Mouse (Mus musculus) erythroblast, adult 5-6 weeks (primary cell): ENCODE measurements around the gene Akap2. TPM values are rescaled to one million over a fixed set of nuclear protein-coding genes. Genes with fewer than 3 reads are reported as not detected.

ENCODE experiments used
- ATAC-seq: replicated peaks from 2 replicates; pipeline ENCODE4 v1.8.0; 2016; ENCODE audit warnings: moderate number of reproducible peaks, mild to moderate bottlenecking, moderate TSS enrichment, inconsistent platforms; ENCODE audit not compliant: poor library complexity, low FRiP score, severe bottlenecking
- total RNA-seq, 2 experiments: library from RNA; stranded (forward) in 1 of 2; stranded (reverse) in 1 of 2; fragments of 150-400 nt in 1 of 2; fragments of 200-764, 138-1000 nt in 1 of 2; gene quantifications; 2 replicates each; pipeline versions ENCODE4 v1.2.3 to v1.2.4; 2015 to 2017; ENCODE audit warnings: low replicate concordance in 2 of 2

Gene Akap2
- total RNA-seq, 2 experiments from 2014 or later, result not detected

DNA sequence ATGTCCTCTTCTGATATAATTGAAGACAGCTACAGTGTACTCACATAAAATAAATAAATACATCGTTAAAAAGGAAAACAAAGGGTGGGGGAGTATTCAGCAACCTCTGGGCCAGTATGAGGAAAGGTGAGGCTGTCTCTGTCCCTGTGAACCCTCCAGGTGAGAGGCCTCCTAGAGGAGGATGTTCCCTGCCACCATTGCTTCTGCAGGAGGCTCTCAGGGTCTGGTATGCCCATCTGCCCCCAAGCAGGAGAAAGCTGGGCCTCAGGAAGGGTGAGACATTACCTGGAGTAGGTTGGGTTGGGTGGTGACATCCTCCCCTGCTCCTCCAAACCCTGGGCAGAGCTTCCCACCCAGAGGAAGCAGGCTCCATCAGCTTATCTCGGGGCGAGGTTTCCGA, 33.2 kb downstream of the Akap2 start:
- ATAC-seq, result no peak

DNA sequence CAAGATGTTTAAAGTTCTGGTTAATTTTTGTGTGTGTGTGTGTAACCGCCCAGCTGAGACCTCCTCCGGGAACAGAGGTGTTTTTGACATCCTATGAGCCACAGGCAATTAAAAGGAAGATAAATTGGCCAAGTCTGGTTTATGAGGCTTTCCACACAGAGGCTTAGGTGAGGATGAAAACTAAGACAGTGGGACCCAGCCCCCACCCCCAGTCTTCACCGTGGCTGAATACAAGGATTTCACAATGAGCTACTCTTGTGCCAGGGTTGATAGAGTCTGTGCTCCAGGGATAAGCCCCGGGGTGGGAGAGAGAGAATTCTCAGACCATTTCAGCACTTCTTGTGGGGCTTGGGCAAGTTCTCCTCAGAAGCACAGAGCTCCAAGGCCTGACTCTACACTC, 33.6 kb downstream of the Akap2 start:
- ATAC-seq, result no peak

DNA sequence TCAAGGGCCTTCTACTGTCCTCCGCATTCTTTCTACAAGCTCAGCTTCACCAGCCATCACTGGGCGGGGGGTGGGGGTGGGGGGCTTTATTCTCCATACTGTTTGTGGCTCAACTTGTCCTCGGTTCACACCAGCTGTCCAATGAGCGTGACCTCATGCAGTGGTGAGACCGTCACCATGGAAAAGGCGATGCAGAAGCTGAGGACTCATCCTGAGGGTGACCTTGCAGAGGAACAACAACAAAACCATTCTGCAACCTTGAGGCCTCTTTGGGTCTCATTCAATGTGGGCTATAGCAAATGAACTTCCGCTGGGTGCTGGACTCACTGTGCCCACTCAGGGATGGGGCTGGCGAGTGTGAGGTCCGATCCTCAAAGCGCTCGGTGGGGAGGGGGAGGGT, 34.1 kb downstream of the Akap2 start:
- no peak for ATAC-seq

DNA sequence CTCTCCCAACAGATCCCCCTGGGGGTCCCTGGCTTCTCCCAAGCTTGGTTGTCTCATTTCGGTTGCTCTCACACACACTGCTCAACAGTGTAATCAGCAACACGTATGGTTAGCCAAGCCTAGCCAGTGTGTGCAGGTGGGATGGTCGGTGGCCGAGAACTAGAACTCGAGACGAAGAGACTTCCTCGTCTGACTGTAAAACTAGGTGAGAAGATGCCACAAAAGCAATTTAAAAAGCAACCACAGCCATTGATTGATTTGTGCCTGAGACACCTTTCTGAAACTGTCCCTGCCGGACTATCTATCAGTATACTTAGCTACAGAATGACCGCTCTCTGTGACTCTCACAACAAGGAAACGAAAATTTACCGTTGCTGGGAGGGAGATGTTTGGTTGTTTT, 37.6 kb downstream of the Akap2 start:
- ATAC-seq, result no peak

DNA sequence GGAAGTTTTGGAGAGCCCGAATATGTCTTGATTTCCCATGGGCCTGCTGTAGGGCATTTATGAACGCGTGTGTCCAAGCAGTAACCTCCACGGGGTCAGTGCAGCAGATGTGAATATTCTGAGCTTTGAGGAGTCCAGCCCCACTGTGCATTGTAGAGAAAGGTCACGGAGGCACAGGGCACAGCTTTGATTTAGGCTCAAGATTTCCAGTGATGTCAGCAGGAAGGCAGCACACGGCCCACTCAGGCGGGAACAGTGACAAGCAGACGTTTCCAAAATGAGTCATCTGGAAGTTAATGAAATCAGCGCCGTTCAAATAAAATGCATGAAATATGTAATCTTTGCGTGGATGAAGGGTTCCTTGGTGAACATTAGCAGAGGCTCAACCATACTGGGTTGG, 40.5 kb downstream of the Akap2 start:
- ATAC-seq, result no peak

DNA sequence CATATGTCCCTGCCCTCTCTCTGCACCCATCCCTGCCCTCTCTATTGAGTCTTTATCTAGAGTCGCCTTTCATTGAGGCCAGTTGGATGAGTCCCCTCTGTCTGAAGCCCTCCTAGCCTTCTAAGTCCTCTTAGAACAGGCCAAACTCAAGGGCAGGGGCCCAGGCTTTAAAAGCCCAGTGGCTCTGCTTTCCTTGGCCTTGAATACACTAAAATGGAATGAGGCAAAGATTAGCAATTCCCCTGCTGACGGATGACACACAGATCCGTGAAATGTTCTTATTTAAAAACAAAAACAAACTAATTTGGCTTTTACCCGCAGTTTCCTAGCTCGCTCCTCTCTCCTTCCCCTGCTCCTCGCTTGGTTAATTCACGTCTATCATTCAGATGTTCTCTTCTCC, 45.0 kb downstream of the Akap2 start:
- no peak for ATAC-seq

DNA sequence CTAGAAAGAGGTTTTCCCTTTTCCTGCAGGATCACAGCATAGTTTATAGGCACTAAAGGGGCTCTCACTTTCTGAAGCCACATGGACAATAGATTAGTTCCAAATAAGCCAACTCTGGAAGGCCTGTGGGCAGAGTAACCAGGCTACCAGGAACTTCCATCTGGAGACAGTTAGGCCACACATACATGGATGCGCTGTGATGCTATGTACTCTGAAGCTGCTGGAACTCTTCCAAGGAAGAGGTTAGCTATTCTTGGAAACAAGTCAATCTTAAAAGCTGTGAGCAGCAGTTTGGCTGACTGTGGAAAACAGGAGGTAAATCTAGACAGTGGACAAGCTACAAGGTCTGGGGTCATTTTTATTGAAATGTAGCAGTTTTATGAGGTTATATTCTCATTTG, 46.9 kb downstream of the Akap2 start:
- no peak for ATAC-seq

DNA sequence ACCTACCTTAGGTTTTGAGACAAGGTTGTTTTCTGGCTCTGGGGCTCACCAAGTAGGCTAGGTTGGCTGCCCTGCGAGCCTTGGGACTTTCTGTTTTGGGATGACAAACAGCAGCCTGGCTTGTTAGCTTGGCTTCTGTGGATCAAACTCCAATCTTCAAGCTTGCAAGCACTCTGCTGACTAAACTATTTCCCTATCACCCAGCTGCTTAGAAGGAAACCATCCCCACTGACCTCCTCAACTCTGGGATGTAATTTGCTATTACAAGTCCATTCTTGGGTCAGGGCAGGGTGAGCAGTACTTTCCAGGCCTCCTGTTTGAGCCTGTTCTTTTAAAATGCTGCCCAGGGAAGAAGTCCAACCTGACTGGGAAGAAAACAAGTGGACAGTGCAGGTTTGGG, 47.5 kb downstream of the Akap2 start:
- no peak for ATAC-seq

DNA sequence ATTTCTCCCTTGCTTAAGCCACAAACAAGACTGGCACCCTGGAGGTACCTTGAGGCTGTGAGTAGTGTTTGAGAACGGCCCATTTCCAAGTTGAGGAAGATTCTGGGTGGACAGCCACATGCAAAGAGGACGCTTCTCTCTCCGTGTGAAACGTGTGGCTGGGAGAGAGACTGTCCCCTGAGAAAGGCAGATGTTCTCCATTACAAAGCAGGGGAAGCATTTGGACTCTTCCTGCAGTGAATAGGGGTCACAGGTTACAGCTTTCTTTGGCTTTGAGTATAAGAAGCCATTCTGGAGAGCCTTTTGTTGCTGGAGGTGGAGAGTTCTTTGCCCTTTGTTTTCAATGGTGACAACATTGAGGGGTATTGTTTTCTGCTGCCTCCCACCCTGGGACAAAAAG, 48.3 kb downstream of the Akap2 start:
- ATAC-seq, result no peak

DNA sequence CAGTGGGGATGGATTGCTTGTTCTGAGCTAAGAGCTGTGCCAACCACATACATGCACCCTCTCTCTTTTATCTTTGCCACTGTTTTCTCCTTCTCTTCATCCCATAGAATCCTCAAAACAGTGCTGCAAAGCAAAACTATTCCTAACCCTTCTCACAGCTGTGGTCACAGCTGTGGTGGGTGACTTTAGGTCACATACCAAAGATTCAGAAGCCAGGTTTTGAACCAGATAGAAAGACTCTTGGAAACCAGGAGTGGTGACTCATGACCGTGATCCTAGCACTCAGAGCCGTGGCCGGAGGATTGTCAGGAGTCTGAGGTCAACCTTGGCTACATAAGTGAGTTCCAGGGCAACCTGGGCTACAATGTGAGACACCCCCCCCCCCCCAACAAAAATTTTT, 51.5 kb downstream of the Akap2 start:
- ATAC-seq, result no peak

DNA sequence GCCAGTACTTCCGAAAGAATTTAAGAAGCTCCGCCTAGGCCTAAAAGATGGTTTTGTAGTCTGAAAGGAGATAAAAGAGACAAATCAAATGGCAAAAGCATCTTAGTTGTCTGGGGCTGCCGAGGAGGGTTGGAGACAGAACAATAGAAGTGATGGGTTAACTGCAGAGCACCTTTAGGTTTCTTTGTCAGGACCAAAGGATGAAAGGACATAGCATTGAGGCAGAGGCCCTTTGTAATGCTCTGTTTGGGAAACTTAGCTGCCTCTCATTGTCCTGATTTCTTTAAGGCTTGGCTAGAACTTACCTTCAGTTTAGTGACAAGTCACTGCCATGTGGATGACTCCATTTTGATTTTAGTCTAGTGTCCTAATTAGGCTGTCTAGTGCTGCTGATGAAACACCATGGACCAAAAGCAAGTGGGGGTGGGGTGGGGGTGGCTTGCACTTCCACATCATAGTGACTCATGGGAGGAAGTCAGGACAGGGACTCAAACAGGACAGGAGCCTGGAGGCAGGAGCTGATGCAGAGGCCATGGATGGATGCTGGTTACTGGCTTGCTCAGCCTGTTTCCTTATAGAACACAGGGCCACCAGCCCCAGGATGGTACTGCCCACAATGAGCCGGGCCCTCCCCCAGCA, 52.8 kb downstream of the Akap2 start:
- ATAC-seq, result no peak

DNA sequence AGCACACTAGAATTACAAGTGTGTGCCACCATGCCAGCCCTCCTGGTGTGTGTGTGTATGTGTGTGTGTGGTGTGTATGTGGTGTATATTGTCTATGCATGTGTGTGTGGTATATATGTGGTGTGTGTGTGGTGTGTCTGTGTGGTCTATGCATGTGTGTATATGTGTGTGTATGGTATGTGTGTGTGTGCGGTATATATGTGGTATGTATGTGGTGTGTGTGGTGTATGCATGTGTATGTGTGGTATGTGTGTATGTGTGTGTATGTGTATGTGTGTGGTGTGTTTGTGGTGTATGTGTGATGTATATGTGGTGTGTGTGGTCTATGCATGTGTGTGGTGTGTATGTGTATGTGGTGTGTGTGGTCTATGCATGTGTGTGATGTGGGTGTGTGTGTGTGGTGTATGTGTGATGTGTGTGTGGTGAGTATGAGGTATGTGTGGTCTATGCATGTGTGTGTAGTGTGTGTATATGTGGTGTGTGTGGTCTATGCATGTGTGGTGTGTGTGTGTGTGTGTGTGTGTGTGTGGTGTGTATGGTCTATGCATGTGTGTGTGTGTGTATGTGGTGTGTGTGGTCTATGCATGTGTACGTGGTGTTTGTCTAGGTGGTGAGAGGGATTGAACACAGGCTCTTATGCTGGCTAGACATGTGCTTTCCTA, 54.2 kb downstream of the Akap2 start:
- ATAC-seq, result no peak

DNA sequence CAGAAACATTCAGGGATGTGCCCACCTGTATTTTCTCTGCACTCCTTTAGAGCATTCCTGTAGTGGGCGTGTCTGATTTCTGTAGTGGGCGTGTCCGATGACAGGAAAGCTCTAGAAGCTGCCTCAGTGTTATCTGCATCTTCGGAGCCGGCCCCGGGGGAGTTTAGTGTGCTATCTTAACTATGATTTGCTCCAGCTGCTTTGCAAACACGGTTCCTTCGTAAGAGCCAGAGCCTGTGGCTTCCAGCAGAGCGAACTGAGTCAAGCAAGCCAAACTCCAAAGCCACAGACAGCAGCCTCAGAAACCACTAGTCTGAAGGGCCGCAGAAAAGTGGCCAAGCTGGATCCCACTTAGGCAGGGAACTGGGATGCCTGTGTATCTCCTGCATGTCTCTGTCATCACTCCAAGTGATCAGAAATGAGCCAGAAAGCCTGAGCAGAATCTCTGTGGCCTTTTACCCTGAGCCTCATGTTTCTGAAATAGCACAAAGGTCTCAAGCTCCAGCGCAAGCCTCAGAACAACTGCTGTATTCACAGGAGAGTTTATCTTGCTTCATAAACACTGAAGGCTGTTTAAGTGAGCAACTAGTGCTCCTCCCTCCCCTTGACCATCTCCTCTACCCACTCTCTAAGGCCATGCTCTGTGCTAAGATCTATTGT, 55.5 kb downstream of the Akap2 start:
- ATAC-seq, result no peak

DNA sequence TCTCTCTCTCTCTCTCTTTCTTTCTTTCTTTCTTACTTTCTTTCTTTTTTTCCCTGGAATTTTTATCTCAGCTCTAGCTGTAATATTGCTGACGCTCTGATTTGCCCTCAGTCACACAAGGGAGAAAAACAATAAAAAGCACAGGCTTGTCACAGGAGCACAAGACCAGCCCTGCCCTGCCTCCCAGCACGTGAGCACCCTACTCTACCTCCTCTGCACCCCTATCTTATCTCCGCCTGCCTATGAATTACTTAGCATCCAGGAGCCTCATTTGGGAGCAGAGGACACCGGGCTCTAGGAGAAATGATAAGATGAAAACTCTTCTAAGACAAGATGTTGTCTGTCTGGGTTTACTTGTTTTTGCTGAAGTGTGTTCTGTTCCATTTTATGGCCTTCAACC, 57.1 kb downstream of the Akap2 start:
- ATAC-seq, result no peak

DNA sequence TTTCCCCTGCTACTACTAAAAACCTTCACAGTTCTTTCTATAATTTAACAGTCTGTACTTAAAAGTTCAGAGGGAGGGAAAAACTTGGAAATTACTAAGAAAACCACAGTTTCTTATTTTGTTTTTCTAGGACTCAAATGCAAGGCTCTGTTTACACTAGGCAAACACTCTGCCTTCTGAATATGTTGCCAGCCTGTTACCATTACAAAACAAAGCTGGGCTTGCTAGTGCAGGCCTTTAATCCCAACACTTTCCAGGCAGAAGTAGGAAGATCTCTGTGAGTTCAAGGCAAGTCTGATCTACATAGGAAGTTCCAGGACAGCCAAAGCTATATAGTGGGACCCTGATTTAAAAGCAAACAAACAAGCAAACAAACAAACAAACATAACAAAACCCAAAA, 58.1 kb downstream of the Akap2 start:
- ATAC-seq, result no peak

DNA sequence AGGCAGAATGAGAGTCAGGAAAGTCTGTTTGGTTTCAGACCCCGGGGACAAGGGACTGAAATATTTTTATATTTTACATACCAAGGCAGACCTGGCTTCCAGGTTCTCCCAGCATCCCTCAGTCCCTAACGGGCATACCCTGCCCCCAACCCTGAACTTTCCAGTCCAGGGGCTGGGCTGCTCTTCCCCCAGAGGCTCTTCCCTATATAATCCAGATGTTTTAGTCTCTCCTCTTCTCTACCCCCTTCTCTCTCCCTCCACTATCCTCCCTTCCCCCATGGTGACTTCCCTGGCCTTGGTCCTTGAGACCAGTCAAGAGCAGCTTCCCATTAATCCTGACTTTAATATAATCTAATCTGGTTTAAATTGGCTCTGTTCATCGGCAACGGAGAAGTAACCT, 62.9 kb downstream of the Akap2 start:
- no peak for ATAC-seq

DNA sequence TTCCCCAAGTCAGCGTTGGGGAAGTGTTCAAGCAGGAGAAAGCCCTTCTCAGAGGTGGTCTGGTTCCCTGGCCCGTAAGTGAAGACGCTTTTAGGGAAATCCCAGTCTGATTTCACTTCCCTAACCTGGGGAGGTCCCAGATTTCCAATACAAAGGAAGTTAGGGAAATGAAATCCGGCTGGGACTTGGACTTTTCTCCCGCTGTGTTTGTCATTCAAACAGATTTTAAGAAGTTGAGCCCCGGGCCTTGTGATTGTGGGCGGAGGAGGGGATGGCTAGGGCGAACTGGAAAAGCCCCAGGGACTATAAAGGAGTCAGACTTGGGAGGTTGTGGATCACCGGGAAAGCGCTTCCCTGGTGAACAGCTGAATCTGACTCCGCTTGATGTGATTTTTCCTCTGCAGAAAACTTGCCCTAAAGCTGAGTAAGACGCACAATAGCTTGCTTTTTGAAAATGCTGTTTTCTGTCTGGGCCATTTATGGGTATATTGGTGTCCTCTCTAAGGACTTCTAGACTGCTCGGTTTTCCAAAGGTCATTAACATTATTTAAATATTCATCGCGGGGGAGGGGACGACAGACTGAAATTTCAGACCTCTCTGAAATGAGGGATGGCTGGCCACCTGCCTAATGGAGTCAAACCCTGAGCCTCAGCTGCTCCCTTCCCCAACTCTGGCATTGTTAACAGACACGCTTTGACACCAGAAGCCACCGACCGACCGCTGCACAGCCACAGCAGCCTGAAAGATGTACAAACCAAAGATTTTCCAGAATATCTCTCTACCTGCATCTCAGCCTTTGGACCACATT, 63.6 kb downstream of the Akap2 start:
- no peak for ATAC-seq

DNA sequence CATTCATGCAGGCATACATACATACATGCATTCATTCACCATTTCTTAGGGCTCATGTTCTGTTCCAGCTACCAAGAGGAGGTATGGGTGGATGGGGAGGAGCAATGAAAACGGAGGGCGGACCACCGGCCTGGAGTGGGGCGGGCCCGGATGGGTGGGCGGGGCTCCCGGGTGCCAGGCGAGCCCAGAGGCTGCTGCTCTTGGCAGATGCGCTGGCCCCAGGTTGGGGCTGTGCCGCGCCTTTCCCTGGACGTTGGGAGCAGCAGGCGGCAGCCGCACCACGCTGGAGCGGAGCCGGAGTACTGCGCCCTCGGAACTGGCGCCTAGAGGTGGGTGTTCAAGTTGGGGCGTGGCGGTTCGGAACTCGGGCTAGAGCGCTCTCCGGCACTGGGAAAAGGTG, 64.5 kb downstream of the Akap2 start:
- ATAC-seq, result no peak; the same call in 1 of the 2 replicates

DNA sequence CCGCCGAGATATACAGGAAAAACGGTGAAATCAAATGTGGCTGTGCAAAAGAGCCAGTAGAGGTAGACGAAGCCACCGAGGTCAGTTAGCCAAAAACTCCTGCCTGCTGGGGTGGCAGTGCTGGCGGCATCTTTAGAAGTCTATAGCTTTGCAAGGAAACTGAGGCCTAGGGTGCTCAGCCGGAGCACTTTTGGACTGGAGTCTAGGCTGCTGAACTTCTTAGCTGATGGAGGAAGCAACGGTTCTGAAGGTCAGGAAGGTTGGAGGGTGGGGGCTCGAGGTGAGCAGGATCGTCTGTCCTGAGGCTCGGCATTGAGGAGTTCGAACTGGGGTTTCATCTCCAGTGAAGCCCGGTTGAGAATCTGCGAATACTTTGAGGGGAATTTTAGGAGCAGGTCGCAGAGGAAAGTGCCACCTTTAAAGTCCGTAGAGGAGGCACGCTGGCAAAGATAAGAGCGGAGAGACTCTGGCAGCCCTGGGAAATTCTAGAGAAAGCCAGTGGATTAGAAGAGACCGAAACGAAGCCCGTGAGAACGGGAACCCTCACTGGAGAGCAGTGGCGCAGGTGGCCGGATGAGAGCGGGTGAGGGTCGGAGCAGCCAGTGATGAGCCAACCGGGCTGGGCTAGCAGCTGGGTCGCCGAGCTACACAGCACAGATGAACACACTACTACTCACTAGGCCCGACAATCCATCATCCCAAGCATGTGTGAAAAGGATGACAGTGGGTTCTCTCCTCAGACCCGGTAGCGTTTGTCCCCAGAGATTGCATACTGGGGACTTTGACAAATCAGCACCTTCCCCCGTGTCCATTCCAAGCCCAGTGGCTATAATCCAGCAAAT, 65.3 kb downstream of the Akap2 start:
- ATAC-seq, result no peak

DNA sequence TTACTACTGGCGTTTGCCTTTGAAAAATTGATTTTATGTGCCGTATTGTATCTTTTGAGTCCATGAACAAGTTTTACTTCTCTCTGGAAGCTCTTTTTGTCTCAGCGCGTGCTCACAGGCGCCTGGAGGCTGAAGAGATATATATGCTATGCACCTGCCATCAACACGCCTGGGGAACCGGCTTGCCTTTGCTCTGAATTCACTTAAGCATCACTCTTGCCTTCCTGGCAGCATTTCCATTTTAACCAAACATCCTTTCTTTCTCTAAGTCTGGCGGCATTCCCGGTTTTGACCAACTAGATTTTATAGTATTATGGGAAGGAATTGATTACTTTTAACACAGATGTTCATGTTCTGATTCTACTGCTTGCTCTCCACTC, 65.9 kb downstream of the Akap2 start:
- no peak for ATAC-seq
